Mouse (Mus musculus) gastrocnemius, postnatal 36 days (tissue): ENCODE data around the gene Rnf150. TPM values are rescaled to one million over a fixed set of nuclear protein-coding genes. Genes with fewer than 3 reads are reported as not detected.
A peak's percentile ranks its signal among the peaks of the same experiment; 100 is the strongest.

Experiments used
- DNase-seq, 2 experiments: peaks; one replicate each; pipeline ENCODE4 v3.0.0; 2022
- intact Hi-C: fragments of 180-260 bp; cut with DNase I; formaldehyde crosslinking; loops from one replicate; pipeline ENCODE4 v1.15.1; 2025
- long read RNA-seq, 2 experiments: library from polyadenylated mRNA; stranded (forward); transcript quantifications; one replicate each; pipeline ENCODE4 v2.0.0; 2021
- total RNA-seq, 2 experiments: library from RNA; stranded (reverse); gene quantifications; 2 replicates each; pipeline ENCODE4 v1.2.3; 2021

Rnf150 gene
- 10 to 100 TPM; 19.7 to 24.2 TPM for total RNA-seq
- long read RNA-seq, experiment 1, full-length matches to known transcripts: 1 of 9 reads
- long read RNA-seq, experiment 1, partial matches to known transcripts: 0 of 9 reads
- long read RNA-seq, experiment 1, other reads (novel, unspliced or antisense): 8 of 9 reads
- long read RNA-seq, experiment 2, full-length matches to known transcripts: 1 of 19 reads
- long read RNA-seq, experiment 2, partial matches to known transcripts: 0 of 19 reads
- long read RNA-seq, experiment 2, other reads (novel, unspliced or antisense): 18 of 19 reads

DNA sequence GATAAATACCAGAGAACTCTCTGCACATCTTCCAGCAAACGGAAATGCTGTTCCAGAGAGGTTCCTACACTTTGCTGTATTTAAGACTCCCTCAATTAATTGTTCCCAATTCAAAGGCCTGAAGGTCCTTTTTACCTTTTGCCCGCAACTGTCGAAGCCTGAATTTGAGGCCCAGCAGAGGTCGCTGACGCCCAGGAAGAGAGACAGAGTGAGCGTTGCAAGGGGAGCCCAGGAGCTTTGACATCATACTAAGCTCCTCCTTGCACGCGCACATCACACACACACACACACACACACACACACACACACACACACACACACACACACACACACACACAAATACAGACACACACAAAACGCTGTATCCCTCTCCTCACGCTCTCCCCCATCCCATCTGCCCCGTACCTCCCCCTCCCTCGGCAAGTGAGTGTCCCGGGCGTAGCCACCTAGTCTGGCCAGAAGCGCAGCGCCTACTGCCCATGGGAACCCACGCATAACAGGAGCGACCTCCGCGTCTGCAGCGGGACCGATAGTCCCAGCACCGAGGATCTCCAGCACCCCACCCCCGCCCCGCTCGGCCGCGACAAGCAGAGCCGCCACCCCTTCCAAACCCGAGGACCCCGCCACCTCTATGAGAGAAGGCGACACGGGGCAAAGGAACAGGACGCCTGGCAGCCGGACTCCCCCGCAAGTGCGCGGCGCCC, at the start of gene Rnf150:
TSS of gene Rnf150 (plus strand) at position 316 of the 704 bp plus-strand sequence.
- intact Hi-C loops: loop anchor here (1.0 to 5.0 kb wide), 2 partner anchors 79 to 225 kb away; no protein-coding TSS in a partner anchor
- DNase-seq: peak; percentile 75 to 78

DNA sequence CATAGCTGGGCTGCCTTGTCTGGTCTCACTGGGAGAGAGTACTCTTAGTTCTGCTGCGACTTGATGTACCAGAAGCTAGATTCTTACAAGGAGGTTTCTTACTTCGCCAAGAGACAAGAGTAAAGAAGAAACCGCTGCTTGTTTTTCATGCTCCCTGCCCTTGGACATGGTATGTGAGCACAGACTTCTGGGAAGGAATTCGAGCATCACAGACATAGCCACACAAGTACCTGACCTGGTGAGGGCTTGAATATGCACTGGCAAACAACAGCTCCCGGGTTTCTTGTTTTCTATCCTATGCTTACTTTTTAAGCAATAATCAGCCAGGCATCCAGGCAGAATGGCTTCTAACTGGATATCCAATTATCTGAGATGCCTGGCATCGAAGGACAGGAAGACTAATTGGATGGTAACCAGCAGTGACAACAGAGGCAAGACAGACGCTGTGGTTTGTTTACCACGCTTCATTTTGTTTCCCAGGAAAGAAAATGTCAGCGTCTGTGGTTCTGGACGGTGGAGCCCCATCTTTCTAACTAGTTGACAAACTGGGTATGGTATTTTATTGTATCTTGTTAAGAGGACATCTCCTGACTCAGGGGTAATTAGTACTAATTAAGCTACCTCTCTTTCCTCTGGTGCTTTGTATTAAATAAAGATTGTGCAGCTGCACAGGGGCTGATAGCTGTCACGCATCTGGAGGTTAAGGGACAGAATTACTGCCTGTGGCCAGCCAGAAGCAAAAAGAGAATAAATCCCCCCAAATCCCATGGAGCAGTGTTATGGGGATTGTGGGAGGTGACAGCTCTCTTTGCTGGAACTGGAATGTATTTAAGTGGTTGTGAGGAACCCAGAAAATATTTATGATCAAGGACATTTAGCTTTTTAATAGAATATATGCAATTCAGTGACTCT, 36.8 kb upstream of the Rnf150 start:
- DNase-seq: no peak
- intact Hi-C loops: no loop called here

DNA sequence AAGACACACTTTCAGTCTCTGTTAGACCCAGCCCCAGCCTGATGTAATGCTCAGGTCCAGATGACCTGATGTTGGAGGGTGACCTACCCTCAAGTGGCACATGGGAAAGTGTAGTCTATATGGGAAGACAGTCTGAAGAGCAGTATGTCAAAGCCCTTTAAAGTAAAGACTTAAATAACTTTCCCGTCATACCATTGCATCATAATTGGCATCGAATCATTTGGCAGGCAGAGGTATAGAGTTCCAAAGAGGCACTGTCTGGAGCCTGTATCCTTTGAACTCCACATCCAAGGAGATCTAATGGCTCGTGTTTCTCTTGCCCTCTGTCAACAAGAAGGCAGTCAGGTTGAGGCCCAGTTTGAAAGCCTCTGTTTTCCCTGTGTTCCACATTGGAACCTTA, 22.7 kb upstream of the Rnf150 start:
- DNase-seq: no peak
- intact Hi-C loops: no loop called here

DNA sequence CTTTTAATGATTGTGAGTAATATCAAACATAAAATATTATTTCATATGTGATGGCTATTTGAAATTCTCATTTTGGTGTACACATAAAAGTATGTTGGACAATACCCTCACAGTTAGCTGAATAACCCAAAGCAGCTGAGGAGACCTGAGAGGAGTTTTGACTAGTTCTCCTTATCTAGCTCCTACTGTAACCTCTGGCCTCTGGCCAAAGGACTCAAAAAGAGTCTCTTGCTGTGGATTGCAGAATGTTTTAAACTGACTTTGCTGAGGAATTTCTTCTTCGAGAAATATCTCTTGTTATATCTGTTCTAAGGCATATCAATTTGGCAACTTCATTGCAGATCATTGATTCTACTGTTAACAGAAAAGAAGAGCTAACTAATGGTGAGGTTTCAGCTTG, 22.2 kb upstream of the Rnf150 start:
- DNase-seq: no peak
- intact Hi-C loops: no loop called here

DNA sequence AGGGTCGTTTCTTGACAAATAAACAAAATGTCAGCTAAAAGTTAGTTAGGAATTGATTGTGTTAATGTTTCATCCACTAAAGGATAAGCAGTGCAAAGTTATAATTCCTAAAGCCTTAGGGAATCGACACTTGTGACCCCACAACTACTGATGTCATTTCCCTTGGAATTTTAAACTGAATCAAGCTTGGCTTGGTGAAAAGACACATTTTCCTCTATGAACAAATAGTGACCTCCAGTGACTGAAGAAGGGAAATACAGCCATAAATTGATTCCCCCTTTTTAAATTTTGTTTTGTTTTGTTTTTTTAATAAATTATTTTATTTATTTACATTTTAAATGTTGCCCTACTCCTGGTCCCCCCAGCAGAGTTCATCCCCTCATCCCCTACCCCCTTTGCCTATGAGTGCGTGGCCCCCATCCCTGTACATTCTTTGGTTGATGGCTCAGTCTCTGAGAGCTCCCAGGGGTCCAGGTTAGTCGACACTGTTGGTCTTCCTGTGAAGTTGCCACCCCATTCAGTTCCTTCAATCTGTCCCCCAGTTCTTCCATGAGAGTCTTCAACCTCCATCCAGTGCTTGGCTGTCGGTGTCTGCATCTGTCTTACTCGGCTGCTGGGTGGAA, 21.5 kb upstream of the Rnf150 start:
- intact Hi-C loops: no loop called here

DNA sequence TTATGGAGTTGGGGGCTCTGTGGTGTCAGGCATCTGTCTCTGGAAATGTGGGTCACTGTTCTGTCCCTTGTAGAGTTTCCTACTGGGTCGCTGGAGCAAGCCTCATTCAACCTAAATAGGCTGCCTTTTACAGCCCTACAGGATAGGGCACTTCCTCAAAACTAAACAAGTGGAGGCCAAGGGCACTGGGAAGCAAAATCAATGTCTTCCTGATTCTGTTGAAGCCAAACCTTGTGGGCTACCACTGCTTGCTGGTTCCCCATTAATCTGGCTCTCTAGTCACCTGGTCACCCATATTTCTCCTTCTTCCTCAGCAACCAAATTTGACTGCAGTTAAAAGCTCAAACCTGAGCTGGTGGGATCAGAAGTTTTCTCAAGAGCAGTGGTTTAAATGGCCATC, 19.5 kb upstream of the Rnf150 start:
- no peak for DNase-seq
- intact Hi-C loops: no loop called here

More for the DNA sequence above, 21.5 kb upstream of the Rnf150 start:
- DNase-seq: no peak

DNA sequence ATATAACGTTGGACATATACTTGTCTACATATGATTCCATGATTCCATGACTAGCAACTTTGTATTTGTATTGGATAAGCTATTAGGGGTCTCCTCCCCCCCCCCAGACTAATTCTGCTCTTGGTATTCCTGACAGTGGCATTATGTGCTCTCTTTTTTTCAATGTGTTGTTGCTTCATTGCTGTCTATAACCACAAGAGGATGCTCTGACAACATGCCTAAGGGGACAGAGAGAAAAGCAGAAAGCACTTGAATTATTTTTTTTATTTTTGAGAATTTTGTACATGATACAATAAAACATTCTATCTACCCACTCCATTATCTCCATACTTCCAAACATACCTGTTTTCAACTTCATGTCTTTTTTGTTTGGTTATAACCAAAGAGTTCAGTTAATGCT, 18.7 kb upstream of the Rnf150 start:
- no peak for DNase-seq
- intact Hi-C loops: no loop called here

DNA sequence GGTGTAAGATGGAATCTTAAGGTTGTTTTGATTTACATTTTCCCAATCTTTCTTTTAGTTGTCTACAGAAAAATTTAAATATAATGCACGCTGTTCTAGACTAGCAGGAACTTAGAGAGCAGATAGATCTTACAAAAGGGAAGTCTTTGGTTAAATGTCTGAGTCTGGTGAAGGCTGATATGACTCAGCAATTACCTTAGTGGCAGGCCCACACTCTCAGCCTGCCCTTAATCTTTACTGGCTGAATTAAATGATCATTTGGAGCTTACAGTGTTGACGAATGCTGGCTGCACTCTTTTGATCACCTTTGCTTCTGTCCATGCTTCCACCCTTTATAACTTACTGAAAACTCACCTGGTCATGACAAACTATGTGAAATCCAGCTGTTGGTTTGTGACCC, 17.1 kb upstream of the Rnf150 start:
- intact Hi-C loops: no loop called here
- DNase-seq: no peak

DNA sequence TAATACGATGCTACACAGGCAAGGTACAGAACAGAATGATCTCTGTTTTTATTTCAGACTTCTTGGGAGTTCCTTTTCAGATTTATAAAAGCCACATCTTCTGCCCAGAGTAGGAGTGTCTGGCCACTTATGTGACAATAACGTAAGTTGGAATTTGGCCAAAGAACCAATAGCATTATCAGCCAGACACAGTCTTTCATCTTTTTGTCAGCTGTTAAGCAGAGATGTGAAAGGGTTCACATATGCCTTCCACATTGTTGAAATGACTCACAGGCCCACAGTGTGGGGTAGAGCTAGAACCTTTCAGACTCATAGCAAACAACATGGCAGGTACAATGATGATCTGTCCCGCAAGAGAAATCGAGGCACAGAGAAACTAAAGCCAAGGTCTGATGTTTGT, 16.4 kb upstream of the Rnf150 start:
- intact Hi-C loops: no loop called here
- no peak for DNase-seq

DNA sequence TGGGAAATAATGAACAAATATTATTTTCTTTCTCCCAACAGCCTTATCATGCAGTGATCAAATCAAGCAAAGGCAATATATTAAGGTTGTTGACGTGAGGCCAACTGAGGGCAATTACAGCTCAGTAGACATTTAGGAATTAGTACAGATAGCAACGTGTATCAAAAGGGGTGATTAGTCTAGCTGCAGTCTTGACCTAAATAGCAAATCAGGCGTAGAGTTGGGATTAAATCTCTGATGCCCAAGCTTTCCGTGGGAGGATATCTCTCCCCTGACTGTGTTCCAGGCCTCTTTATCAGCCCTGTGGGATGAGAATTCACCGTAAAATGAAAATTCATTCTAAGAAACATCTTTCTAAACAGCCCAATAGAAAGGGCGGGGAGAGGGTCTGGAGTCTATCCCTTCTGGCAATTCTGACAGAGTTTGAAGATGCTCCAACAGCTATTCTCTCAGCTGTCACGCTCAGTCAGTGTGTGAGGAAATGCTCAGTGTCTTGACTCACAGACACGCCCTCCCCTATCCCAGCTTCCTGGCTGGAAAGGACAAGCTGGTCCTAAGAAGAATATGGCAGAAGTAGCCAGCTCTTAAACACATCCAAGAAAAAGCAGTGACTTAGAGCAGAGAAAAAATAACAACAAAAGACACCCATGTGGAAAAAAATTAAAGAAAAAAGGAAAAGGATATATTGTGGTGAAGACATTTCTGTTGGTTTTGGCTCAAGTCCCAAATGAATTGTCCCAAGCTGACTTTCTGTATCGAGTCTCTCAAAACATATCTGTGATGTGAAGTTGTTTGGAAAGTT, 4.4 kb upstream of the Rnf150 start:
- DNase-seq: no peak
- intact Hi-C loops: loop anchor here (10.0 kb wide), 1 partner anchor 316 kb away; no protein-coding TSS in a partner anchor

DNA sequence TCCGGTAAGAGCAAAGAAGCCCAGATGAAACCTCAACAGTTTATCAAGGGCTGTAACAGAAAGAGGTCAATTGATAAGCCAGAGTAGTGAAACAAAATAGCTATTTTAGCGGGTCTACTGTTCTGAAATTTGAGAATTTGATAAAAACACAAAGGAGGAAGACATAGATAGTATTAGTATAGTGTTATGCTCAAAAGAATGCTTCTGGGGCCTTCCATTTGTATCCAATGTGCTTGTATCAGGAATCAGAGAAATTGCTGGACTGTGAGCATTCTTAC, 3.9 kb upstream of the Rnf150 start:
- intact Hi-C loops: loop anchor here (10.0 kb wide), 1 partner anchor 316 kb away; no protein-coding TSS in a partner anchor

DNA sequence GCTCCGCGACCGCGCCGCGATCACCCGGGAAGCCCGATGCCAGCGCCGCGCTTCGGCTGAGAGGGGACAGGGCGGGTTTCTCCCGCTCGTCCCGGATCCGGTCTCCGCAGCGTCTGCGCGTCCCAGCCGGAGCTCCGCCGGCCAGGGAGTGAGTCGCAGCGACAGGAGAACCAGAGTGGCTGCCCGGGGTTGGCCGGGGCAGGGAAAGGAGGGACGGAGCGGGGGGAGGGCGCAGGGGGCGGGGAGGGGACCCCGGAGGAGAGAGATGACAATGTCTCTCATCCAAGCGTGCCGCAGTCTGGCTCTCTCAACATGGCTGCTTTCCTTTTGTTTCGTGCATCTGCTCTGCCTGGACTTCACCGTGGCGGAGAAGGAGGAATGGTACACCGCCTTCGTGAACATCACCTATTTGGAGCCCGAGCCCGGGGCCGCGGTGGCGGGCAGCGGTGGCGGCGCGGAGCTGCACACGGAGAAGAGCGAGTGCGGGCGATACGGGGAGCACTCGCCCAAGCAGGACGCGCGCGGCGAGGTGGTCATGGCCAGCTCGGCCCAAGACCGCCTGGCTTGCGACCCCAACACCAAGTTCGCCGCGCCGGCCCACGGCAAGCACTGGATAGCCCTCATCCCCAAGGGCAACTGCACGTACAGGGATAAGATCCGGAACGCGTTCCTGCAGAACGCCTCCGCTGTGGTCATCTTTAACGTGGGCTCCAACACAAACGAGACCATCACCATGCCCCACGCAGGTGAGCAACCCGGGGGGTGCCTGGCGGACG, 777 bp downstream of the Rnf150 start:
- intact Hi-C loops: loop anchor here (1.0 to 5.0 kb wide), 2 partner anchors 78 to 224 kb away; no protein-coding TSS in a partner anchor
- peak; percentile 51 to 60 for DNase-seq

More for the DNA sequence above, 3.9 kb upstream of the Rnf150 start:
- DNase-seq: no peak

DNA sequence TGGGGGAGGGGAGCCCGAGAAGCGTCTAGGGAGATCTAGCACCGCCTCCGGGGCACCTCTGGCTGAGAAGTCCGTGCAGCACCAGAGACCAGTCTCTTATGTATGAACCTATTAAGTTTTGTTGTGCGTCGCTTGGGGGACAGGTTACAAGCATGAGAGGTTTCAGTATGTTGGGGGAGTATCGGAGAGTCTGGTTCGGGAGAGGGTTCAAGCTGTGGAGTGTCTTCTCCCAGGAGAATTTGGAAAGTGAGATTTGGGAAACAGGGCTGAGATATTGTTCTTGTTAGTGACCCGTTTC, 1.3 kb downstream of the Rnf150 start:
- peak in 1 of 2 experiments; percentile 8 for DNase-seq
- intact Hi-C loops: loop anchor here (5.0 kb wide), 1 partner anchor 78 kb away; no protein-coding TSS in a partner anchor

DNA sequence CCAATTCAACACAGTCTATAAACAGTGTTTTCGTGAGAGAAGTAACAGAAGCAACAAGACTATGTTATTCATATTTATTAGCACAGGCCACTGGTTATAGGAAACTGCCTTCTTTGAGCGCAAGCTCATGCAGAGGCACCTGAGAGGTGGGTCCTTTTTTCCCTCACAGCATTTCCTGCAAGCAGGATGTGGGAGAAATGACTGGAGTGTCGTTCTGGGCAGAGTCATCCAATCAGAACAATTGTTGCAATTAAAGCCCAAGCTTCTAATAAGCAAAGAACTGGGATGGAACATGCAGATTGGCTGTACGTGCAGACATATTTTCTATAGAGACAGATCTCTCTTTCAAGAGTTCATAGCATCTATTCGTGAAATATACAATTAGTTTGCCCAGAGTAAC, 2.1 kb downstream of the Rnf150 start:
- no peak for DNase-seq
- intact Hi-C loops: loop anchor here (5.0 kb wide), 1 partner anchor 62 kb away; no protein-coding TSS in a partner anchor

DNA sequence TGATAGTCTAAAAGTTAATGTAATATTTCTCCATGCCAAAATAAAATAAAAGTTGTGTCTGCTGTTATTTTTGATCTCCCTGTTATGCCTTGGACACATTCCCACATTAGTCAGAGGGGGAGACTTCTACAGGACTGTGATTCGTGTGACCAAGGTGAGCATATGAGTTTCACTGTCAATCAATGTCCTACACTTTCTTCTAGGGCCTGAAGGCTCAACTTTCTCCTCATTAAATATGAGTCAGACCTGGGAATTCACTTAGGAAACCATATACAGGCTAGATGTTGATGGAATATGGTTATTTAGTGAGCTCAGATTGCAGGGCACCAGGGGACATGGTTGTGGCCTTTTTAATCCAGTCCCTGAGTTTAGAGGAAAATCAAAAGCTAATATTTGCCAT, 3.1 kb downstream of the Rnf150 start:
- DNase-seq: no peak
- intact Hi-C loops: loop anchor here (5.0 kb wide), 1 partner anchor 61 kb away; no protein-coding TSS in a partner anchor

DNA sequence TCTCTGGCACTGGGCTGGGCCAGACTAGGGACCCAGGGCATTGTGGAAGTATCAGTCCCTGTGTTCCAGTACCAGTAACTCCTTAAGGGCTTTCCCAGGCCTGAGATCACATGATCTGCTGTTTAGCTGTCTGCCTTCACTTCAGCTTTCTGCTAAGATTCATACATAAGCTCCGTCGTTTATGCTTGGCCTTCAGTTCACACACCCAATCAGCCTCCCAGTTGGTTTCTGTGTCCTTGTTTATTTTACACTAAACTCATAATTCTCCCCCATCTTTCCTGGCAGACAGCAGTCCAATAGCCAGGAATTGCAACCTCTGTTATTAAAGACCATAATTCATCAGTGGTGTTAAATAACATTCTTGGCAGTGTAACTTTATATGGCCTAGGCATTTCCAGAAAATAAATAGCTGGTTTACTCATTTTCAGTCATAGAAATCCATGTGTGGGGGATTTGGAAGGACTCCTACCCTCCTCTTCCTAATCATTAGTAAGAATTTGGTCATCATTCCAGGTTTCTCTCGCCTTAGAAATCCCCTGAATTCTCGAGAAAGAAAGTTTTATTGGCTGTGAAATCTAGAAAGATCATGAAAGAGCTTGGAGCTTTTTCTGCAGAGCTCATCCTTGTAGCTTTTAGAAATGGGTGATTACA, 7.8 kb downstream of the Rnf150 start:
- intact Hi-C loops: no loop called here
- DNase-seq: no peak

DNA sequence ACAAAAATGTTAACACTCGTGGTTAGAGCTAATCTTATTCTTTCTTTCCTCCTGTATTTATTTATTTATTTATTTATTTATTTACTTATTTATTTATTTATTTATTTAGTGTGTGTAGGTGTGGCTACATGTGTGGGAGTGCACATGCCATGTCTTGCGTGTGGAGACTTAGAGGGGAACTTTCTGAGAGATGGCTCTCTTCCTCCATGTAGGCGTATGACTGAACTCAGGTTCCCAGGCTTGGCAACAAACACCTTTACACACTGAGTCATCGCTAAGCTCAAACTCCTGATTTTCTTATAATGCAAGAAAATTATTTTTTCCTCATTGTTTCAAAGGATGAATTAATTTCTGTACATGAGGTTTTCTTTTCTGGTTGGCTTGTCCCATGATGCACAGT, 8.8 kb downstream of the Rnf150 start:
- DNase-seq: no peak
- intact Hi-C loops: no loop called here

DNA sequence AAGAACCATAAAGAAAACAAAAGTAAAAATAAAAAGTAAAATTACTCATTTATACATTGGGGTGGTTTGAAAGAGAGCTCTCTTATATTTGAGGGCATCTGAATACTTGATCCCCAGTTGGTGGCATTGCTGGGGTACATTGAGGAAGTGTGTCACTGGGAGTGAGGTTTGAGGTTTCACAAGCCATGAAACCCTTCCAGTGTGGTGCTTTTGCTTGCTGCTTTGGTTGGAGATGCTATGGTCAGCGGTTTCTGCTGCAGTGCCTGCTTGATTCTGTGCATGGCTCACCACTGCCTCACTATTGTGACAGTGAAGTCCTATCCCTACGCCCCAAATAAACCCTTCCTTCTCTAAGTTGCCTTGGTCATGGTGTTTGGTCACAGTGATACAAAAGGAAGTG, 10.9 kb downstream of the Rnf150 start:
- intact Hi-C loops: no loop called here
- DNase-seq: no peak

DNA sequence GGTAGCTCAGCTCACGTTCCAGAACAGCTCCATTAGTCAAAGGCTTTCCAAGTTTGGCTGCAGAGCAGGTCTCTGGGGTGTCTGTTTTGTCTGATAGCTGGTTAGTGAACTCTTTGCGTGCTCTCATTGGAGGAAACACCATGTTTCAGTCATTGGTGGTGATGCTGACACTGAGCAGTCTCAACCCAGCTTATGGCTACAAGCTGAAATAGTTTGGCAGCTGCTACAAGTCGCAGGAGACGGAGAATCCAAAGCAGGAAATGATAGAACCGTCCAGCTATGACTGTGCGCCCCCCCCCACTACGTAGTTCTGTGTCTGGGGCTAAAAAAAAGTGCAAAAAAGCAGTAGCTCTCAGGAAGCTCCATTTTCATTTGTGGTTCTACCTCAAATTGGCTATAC, 12.0 kb downstream of the Rnf150 start:
- intact Hi-C loops: no loop called here
- DNase-seq: no peak
